Mouse (Mus musculus): ENCODE measurements at regions not wholly inside any gene's neighbourhood (a gene's known extent, or its start where the extent isn't known, plus 50 kb on each side); places are given as distances from the start of the nearest gene placed in this dataset.
"Not testable (repeated sequence)": the region's sequence is repeated elsewhere in the genome, so short reads cannot be mapped to it uniquely, and the experiment has no call there.

DNA sequence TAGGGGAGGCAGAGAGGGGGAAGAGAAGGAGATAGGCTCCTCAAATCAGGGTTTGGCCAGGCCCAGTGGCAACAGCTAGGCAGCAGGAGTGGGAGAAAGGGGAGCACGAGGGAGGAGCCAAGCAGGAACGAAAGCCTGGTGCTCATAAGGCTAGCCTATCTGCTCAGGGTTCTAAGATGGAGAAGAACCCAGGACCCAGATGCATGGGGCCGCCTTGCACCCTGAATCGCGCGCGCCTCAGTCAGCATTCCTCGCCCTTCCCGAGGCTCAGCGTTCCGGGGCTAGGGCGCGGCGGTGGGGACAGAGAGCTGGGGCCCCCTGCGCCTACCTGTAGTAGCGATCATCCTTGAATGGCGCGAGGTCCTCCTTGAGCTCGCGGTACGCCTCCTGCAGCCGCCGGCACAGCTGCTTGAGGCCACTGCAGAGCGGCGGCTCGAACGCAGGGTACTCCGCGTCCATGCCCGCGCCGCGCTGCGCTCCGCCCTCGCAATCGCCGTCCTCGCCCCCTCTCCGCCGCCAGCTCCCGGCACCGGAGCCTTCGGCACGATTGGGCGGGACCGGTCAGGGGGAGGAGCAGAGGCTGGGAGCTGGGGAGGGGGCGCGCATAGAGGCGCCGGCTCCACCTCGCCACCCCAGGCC lies 60.1 kb downstream of the Dynlt1b start:
- DNase-seq (ENCODE audit: low read depth, low spot score): not testable (repeated sequence)

DNA sequence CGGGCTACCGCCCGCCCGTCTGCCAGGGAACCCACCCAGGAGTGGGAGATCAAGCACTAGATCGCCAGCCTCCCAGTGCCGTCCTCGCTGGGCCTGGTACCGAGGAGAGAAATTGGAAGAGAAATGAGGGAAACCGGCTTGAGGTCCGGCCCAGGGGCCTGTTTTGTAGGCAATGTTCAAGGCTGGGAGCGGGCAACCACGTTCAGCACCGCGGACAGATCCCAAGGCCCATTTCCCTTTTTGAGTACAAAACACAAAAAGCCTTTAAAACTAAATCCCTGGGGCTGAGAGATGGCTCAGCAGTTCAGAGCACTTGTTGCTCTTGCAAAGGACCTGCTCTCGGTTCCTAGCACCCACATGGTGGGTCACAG lies 60.6 kb downstream of the Dynlt1b start:
- DNase-seq (ENCODE audit: low read depth, low spot score): not testable (repeated sequence)

DNA sequence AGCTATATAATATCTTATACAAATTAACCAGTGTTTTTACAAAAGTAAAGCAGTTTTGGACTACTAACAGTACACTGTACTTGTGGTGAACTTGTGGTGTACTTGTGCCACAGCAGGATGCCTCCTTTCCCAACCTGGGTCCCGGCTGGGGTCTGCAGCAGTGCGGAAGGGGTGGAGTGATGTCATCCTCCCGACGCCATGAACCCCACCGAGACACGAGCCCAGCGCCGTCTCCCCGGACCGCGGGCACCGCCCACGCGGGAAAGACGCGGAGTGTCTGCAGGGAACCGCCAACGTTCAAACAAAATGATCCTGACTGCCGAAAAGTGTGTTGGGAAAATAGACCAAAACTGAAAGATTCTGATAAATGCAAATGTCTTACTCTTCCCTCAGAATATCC lies 62.6 kb downstream of the Dynlt1b start:
- peak; percentile 16 for DNase-seq (ENCODE audit: low read depth, low spot score)

DNA sequence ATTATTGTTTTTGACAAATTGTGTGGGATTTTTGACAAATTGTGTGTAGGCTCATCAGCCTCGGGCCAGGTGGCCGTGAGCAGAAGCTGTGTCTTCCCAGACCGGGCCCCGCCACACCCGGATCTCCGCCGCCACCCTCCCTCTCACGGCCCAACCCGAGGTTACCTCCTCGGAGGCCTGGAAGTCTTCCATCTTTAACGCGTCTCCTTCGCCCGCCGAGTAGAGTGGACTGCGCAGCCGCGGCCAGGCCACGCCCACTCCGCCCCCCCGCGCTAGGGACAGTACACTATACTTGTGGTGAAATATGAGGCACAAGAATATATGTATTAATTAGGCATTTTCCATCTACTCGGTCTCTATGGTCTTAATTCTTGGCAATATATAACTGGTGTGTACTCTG lies 63.0 kb downstream of the Dynlt1b start:
- DNase-seq (ENCODE audit: low read depth, low spot score): peak; percentile 45

DNA sequence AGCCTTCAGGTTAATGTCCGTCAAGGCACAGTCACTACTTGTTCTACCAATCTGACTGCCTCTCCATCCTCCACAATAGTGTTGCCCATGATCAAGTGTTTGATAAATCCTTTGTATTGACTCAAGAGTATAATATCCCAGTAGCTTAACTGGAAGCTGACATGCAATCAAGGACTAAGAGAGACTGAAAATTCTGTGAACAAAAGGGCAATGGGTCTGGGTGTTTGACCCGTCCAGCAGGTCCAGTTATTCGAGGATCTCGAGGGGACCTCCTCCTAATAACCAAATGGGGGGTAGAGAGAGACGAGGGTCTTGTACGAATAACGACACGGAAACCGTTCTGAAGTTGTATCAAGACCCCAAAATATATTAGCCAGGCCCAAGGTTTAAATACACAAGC lies 66.6 kb downstream of the Dynlt1b start:
- not testable (repeated sequence) for DNase-seq (ENCODE audit: low read depth, low spot score)

DNA sequence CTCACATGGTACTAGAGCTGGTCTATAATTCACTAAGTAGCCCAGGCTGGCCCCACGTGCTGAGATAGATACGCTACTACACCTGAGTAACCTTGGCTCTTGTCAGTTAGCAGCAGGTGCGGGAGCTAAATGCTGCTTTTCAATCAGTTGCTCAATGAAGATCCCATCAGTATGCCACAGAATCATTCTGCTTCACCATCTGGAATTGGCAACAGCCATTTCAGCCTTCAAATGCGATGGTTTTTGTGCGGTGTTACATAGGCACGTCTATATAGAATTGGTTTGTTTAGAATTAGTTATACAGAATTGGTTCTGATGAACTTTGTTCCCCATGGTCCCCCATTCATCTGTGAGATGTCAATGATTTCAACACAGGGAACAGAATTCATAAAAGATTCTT lies 72.8 kb downstream of the Dynlt1b start:
- DNase-seq (ENCODE audit: low read depth, low spot score): not testable (repeated sequence)

DNA sequence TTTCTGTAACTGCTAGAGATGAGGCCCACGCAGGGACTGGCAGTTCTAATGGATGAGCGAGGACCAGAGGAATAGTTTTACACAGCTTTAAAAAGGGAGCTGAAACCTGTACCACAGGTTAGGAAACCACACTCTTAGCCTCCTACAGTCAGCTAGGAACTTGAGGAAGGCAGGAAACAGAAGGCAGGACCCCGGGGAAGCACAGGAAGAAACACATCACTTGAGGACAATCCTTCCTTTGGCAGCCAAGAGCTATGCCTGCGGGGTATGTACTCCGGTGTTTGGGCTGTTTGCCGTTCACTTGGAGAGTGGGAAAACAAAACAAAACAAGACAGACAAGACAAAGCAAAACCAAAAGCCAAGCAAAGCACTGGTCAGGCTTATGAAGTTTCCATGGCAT lies 76.0 kb downstream of the Dynlt1b start:
- DNase-seq (ENCODE audit: low read depth, low spot score): not testable (repeated sequence)

DNA sequence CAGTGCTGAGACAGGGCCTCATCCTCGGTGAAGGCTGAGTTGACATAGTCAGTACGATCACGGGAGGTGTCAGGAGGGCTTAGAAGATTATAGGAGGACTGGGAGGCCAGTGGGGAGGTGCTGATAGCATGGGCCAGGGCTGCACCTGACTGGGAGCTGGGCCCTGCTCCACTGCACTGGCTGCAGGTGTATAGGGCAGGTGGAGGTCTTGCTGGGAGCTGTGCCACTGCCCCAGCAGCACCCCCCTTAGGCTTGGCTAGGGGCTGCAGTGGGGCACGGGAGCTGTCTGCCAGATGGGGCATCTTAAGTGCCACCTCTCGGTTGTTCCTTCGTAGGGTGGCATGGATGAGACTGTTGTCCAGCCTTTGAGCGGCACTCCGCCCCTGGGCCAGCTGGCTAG lies 85.2 kb downstream of the Dynlt1b start:
- DNase-seq (ENCODE audit: low read depth, low spot score): not testable (repeated sequence)

DNA sequence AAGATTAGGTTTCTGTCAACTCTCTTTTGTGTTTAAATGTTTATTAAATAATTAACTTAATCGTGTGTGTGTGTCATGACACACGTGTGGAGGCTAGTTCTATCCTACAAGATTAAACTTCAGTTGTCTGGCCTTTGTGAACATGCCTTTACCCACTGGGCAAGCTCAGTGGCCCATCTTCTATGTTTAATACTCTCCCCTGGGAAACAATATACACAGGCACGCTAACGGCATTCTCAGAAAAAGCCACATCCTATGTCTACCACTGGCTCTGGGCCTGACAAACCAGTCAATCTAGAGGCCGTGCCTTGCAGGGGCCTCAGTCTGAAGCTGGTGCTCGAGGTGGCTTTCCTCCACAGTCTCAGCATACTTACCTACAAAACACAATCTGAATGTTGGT lies 82.4 kb upstream of the Dynlt1c start:
- not testable (repeated sequence) for DNase-seq (ENCODE audit: low read depth, low spot score)

DNA sequence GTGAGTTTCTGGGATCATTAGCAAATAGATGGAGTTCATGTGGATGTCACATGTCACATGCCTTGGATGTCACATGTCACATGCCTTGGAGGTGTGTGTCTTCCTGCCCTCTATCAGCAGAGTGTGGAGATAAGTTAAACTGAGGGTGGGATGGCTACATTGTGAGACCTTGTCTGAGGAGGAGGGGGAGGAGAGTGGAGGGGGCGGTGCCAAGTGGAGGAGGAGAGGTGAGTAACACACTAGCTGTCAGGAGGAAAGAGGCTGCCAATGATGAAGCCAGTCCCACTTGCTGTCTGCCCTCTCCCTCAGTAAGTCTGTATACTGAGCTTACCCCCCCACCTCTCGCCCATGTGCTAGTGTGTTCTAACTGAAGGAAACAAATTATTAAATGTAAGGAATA lies 81.5 kb upstream of the Dynlt1c start:
- not testable (repeated sequence) for DNase-seq (ENCODE audit: low read depth, low spot score)

DNA sequence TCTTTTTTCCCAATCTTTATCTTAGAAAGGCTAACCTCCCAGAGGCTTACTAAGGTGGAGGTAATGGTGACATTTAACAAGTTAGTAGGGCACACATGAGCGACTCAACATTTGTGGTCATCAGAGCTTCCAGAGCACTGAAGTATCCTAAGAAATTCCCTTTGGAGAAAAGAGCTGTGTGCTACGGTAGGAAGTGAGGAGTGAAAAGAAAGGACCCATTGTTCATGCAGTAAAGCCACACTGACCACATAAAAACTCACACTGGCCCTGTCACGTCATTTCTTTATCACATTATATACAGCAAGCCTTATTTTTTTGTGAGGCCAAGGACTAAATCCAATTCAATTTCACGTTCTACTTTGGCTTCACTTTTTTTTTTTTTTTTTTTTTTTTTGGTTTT lies 80.7 kb upstream of the Dynlt1c start:
- not testable (repeated sequence) for DNase-seq (ENCODE audit: low read depth, low spot score)

DNA sequence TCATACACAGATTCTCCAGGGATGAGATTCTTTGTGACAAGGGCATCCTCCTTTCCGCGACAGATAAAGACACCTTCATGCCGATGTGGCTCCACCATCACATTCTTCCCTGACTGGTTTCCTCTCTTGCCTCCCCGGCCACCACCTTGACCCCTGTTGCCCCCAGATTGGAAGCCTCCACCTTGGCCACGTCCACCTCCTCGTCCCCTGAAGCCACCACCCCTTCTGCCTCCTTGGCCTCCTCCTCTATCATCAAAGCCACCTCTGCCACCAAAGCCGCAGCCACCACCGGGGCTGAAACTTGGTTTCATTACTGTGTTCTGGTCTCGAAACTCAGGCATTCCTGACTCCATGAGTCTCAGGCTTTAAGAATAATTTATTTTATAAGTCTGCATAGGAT lies 79.3 kb upstream of the Dynlt1c start:
- not testable (repeated sequence) for DNase-seq (ENCODE audit: low read depth, low spot score)

DNA sequence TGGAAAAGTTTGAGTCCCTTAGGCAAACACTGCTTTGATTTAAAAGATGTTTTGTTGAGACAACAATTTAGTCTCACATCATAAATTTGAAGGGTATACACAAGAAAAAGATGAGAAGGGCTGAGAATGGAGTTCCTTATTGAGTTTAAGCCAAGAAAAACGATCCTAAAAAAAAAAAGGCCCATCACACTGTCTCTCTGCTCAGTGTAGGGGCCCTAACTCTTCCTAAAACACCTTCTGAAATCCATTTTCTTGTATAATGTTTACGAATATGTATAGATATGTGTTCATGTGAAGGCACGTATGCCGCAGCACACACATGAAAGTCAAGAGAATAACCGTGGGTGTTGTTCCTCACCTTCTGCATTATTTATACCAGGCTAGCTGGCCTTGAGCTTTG lies 62.7 kb upstream of the Dynlt1c start:
- DNase-seq (ENCODE audit: low read depth, low spot score): not testable (repeated sequence)

DNA sequence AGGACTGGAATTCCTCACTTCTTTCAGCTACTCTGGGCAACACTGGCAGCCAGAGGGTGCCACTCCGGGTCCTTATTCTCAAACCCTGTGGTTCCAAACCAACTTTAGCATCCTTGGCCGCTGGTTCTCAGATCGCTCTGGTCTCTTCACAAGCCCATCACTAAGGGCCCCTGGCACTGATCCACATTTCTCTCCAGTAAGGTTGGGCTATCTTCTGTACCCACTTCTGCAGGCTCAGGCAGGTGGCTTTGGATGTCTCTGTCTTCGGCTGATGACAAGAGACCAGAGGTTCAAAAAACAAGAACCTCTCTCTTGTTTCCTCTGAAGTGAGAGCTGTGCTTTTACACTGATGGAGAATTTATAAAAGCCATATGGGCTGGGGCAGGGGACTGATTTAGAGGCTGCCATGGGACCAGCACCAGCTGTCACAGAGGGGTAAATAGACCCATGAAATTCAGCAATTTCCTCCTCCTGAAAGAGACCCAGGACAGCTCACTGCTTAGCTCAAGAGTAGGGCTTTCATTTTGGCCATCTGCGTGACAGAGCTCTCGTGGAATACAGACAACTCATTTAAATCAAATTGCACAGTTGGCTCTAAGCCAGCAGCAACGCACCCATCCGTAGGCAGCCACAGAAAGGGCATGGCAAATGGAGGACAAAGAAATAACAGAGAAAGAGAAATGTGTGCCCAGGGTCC lies 54.3 kb upstream of the Dynlt1c start:
- not testable (repeated sequence) for DNase-seq (ENCODE audit: low read depth, low spot score)

DNA sequence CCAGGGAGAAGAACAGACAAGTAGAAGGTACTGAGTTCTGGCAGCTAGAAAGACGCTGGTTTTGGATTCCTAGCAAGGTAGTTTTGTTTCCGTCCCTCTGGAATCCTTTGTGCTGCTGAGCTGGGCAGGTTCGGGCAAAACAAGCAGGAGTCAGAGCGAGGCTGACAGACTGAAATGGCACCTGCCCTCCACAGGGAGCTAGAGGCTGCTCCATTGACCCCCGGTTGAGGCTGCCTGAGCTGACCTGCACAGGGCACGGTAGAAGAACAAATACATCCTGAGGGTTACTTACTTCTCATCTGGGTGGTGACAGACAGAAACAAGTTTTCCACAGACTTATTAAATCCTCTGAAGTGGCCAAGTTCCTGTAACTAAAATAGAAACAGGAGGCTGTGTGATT lies 53.5 kb upstream of the Dynlt1c start:
- DNase-seq (ENCODE audit: low read depth, low spot score): not testable (repeated sequence)

Data from CD4-positive helper T cell, adult 2 months (primary cell).